Mouse (Mus musculus): ENCODE measurements at regions not wholly inside any gene's neighbourhood (a gene's known extent, or its start where the extent isn't known, plus 50 kb on each side); places are given as distances from the start of the nearest gene placed in this dataset.

DNA sequence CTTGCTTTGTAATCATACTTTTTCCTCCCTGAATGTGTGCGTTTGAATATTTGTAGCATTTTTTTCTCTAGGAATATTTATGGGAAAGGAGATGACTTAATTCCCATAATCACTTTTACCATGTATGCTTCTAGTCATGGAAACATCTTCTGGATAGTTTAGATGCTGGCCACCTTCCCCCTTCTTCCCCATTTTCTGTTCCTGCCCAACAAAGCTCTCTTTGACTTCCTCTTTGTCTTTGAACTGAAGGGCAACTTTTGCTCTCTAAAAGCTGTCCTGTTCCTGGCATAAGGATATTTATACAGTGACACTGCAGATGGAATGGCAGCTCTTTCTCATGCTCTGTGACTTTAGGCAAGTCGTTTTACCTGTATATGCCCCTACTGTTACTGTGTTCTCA is 370.2 kb upstream of the Pkn2 start:
- Histone ChIP-seq H3K36me3 (ENCODE audit: control insufficient read depth, insufficient read depth, low read length, poor library complexity, severe bottlenecking) (no peaks in the 10 kb centered on the region), H3K9me3 (replicated peaks; ENCODE audit: control insufficient read depth, insufficient read depth, low read length, poor library complexity, severe bottlenecking) (no peaks in the 10 kb centered on the region), H3K27me3 (ENCODE audit: control insufficient read depth, insufficient read depth, low read length, poor library complexity, severe bottlenecking) (no peaks in the 10 kb centered on the region), H3K27ac (ENCODE audit: insufficient read depth, low read length) (no peak overlapping the region), H3K9ac (ENCODE audit: low read depth, poor library complexity, severe bottlenecking) (no peak overlapping the region), H3K4me3 (ENCODE audit: low read depth, low read length) (no peak overlapping the region), H3K4me1 (ENCODE audit: control insufficient read depth, insufficient read depth, low read length) (no peaks in the 10 kb centered on the region)
- no peak for TF ChIP-seq EP300 (IDR thresholded peaks at IDR 0.05; ENCODE audit: insufficient read depth, low read depth, low read length)
- TF ChIP-seq POLR2A (IDR thresholded peaks at IDR 0.05; ENCODE audit: insufficient read depth, low read length) = no peak
- TF ChIP-seq CTCF (IDR thresholded peaks at IDR 0.05; ENCODE audit: low read depth, low read length) = no peak

GRCm38 (mm10) chr3:143242691-143243090 is 360.9 kb upstream of the Pkn2 start:
- TF ChIP-seq POLR2A (IDR thresholded peaks at IDR 0.05; ENCODE audit: insufficient read depth, low read length) = no peak
- TF ChIP-seq CTCF (IDR thresholded peaks at IDR 0.05; ENCODE audit: low read depth, low read length) = no peak
- TF ChIP-seq EP300 (IDR thresholded peaks at IDR 0.05; ENCODE audit: insufficient read depth, low read depth, low read length) = no peak

DNA sequence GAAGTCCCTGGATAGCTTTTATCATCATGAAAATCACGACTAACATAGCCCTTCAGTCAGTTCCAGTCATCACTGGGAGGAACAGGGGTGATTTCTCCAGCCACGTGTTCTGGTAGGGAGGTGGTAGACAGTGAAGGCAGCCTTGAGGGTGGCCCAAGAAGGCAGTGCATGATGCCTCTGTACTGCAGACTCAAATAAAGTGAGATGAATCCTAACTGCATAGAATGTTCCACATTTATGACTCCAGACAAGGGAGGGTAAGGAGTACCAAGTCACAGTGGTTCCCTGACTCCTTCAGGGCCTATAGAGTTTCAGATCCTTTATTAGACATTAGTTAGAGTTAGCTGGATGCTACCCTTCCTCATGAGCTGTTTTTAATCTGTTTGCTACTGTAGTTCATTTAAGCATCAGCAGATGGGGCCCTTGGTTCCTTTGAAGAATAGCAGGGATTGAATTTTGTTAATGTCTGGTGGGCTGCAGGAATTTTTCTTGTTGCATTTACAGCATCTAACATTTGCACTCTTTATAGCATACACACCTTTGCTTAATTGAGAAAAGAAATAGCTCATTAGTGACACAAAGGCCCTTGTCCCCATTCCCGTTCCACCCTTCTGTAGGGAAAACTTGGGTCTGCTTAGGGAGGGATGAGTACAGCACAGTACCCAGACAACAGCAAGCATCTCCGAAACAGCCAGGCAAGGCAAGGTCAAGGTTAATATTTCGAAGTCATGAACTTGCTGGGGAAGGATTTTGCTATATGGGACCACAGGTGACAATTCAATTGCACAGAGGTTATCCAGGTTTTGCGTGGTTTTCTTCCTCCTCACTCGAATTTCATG is 359.0 kb upstream of the Pkn2 start:
- no peak overlapping the region for H3K4me3 ChIP-seq (ENCODE audit: low read depth, low read length)
- TF ChIP-seq CTCF (IDR thresholded peaks at IDR 0.05; ENCODE audit: low read depth, low read length) (no peak), EP300 (IDR thresholded peaks at IDR 0.05; ENCODE audit: insufficient read depth, low read depth, low read length) (no peak), POLR2A (IDR thresholded peaks at IDR 0.05; ENCODE audit: insufficient read depth, low read length) (no peak)
- H3K4me1 ChIP-seq (ENCODE audit: control insufficient read depth, insufficient read depth, low read length) = no peaks in the 10 kb centered on the region
- H3K9me3 ChIP-seq (replicated peaks; ENCODE audit: control insufficient read depth, insufficient read depth, low read length, poor library complexity, severe bottlenecking) = no peaks in the 10 kb centered on the region
- no peaks in the 10 kb centered on the region; the same call in 1 of the 2 replicates for H3K27me3 ChIP-seq (ENCODE audit: control insufficient read depth, insufficient read depth, low read length, poor library complexity, severe bottlenecking)
- H3K9ac ChIP-seq (ENCODE audit: low read depth, poor library complexity, severe bottlenecking) = no peak overlapping the region
- H3K27ac ChIP-seq (ENCODE audit: insufficient read depth, low read length) = no peak overlapping the region
- H3K36me3 ChIP-seq (ENCODE audit: control insufficient read depth, insufficient read depth, low read length, poor library complexity, severe bottlenecking) = no peaks in the 10 kb centered on the region

More at GRCm38 (mm10) chr3:143242691-143243090, 360.9 kb upstream of the Pkn2 start:
- Histone ChIP-seq H3K4me3 (ENCODE audit: low read depth, low read length) (no peak overlapping the region), H3K9ac (ENCODE audit: low read depth, poor library complexity, severe bottlenecking) (no peak overlapping the region), H3K27ac (ENCODE audit: insufficient read depth, low read length) (no peak overlapping the region), H3K27me3 (ENCODE audit: control insufficient read depth, insufficient read depth, low read length, poor library complexity, severe bottlenecking) (no peaks in the 10 kb centered on the region; the same call in 1 of the 2 replicates), H3K36me3 (ENCODE audit: control insufficient read depth, insufficient read depth, low read length, poor library complexity, severe bottlenecking) (no peaks in the 10 kb centered on the region), H3K4me1 (ENCODE audit: control insufficient read depth, insufficient read depth, low read length) (no peaks in the 10 kb centered on the region), H3K9me3 (replicated peaks; ENCODE audit: control insufficient read depth, insufficient read depth, low read length, poor library complexity, severe bottlenecking) (no peaks in the 10 kb centered on the region)

DNA sequence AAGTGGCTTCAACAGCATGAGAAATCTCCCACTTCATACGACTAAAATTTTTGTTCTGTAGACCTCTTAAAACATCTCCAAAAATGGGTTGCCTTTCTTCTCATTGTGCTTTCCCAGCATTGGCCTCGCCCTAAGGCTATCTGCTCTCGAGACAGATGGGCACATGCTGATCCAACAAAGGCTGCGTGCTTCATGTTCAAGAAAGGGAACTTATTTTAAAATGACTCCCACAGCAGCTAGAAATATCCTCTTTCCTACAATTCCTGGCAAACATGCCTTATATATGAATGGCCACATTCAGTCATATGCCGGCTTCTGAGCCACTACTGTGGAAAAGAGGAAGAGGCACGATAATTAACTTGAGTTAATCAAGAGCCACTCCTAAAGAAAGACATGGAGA is 356.7 kb upstream of the Pkn2 start:
- TF ChIP-seq POLR2A (IDR thresholded peaks at IDR 0.05; ENCODE audit: insufficient read depth, low read length) = no peak
- TF ChIP-seq EP300 (IDR thresholded peaks at IDR 0.05; ENCODE audit: insufficient read depth, low read depth, low read length) = no peak
- TF ChIP-seq CTCF (IDR thresholded peaks at IDR 0.05; ENCODE audit: low read depth, low read length) = no peak

GRCm38 (mm10) chr3:143223999-143224729 is 342.4 kb upstream of the Pkn2 start:
- Histone ChIP-seq H3K9me3 (replicated peaks; ENCODE audit: control insufficient read depth, insufficient read depth, low read length, poor library complexity, severe bottlenecking) (no peaks in the 10 kb centered on the region), H3K27me3 (ENCODE audit: control insufficient read depth, insufficient read depth, low read length, poor library complexity, severe bottlenecking) (no peaks in the 10 kb centered on the region), H3K4me3 (ENCODE audit: low read depth, low read length) (no peak overlapping the region), H3K36me3 (ENCODE audit: control insufficient read depth, insufficient read depth, low read length, poor library complexity, severe bottlenecking) (no peaks in the 10 kb centered on the region), H3K27ac (ENCODE audit: insufficient read depth, low read length) (no peak overlapping the region), H3K4me1 (ENCODE audit: control insufficient read depth, insufficient read depth, low read length) (no peaks in the 10 kb centered on the region), H3K9ac (ENCODE audit: low read depth, poor library complexity, severe bottlenecking) (no peak overlapping the region)
- no peak for TF ChIP-seq POLR2A (IDR thresholded peaks at IDR 0.05; ENCODE audit: insufficient read depth, low read length)
- TF ChIP-seq EP300 (IDR thresholded peaks at IDR 0.05; ENCODE audit: insufficient read depth, low read depth, low read length) = no peak
- TF ChIP-seq CTCF (IDR thresholded peaks at IDR 0.05; ENCODE audit: low read depth, low read length) = no peak

More for the DNA sequence above, 356.7 kb upstream of the Pkn2 start:
- no peaks in the 10 kb centered on the region for H3K36me3 ChIP-seq (ENCODE audit: control insufficient read depth, insufficient read depth, low read length, poor library complexity, severe bottlenecking)
- H3K4me3 ChIP-seq (ENCODE audit: low read depth, low read length) = no peak overlapping the region
- H3K27me3 ChIP-seq (ENCODE audit: control insufficient read depth, insufficient read depth, low read length, poor library complexity, severe bottlenecking) = no peaks in the 10 kb centered on the region; the same call in 1 of the 2 replicates
- no peaks in the 10 kb centered on the region for H3K4me1 ChIP-seq (ENCODE audit: control insufficient read depth, insufficient read depth, low read length)
- no peak overlapping the region for H3K9ac ChIP-seq (ENCODE audit: low read depth, poor library complexity, severe bottlenecking)
- no peaks in the 10 kb centered on the region for H3K9me3 ChIP-seq (replicated peaks; ENCODE audit: control insufficient read depth, insufficient read depth, low read length, poor library complexity, severe bottlenecking)
- no peak overlapping the region for H3K27ac ChIP-seq (ENCODE audit: insufficient read depth, low read length)
